Mouse (Mus musculus) neural tube, embryonic 15.5 days (tissue): ENCODE data around the gene Kmt5a. TPM values are rescaled to one million over a fixed set of nuclear protein-coding genes. Genes with fewer than 3 reads are reported as not detected.

Source experiments
- ATAC-seq: fragments of 200-750 bp; cut with Nextera tagmentation; 2 replicates; pipeline ENCODE4 v1.8.0; 2017; ENCODE audit warnings: mild to moderate bottlenecking, moderate TSS enrichment, moderate library complexity; ENCODE audit not compliant: low FRiP score
- H3K27ac ChIP-seq: fragments of 300-500 bp; sonication (generic); replicated peaks from 2 replicates; pipeline ENCODE4 v1.5.1; 2015; ENCODE audit warnings: mild to moderate bottlenecking, inconsistent platforms
- H3K27me3 ChIP-seq: fragments of 300-500 bp; sonication (generic); replicated peaks from 2 replicates; pipeline ENCODE4 v1.6.1; 2015; ENCODE audit warnings: inconsistent platforms
- H3K36me3 ChIP-seq: fragments of 300-500 bp; sonication (generic); 2 replicates; pipeline ENCODE4 v1.6.1; 2015; ENCODE audit warnings: inconsistent platforms
- H3K4me1 ChIP-seq: fragments of 300-500 bp; sonication (generic); 2 replicates; pipeline ENCODE4 v1.6.1; 2015; ENCODE audit warnings: inconsistent platforms
- H3K4me2 ChIP-seq: fragments of 300-500 bp; sonication (generic); 2 replicates; pipeline ENCODE4 v1.6.1; 2015; ENCODE audit warnings: inconsistent platforms, mild to moderate bottlenecking, moderate library complexity
- H3K4me3 ChIP-seq: fragments of 300-500 bp; sonication (generic); replicated peaks from 2 replicates; pipeline ENCODE4 v1.5.1; 2015; ENCODE audit warnings: mild to moderate bottlenecking, inconsistent platforms
- H3K9ac ChIP-seq: fragments of 300-500 bp; sonication (generic); replicated peaks from 2 replicates; pipeline ENCODE4 v1.6.1; 2015; ENCODE audit warnings: mild to moderate bottlenecking, inconsistent platforms
- H3K9me3 ChIP-seq: fragments of 300-500 bp; sonication (generic); replicated peaks from 2 replicates; pipeline ENCODE4 v1.6.1; 2016; ENCODE audit warnings: inconsistent platforms
- WGBS: fragments of 180-500 bp; shearing (Covaris S2); methylation state at CpG from one replicate; pipeline ENCODE4 v1.1.7; 2015; ENCODE audit warnings: mixed read lengths; 5-methylcytosine and 5-hydroxymethylcytosine counted together
- polyA plus RNA-seq: library from polyadenylated mRNA; unstranded; fragments of >200 nt; fragmentation: Nextera tagmentation; extraction: Ambion mirVana; gene quantifications from 2 replicates; pipeline ENCODE4 v1.2.1, GENCODE M21; 2015

Kmt5a gene
- polyA plus RNA-seq, 1 experiment from 2014 or later: 30.8 TPM

GRCm38 (mm10) chr5:124468365-124468764 is 28.6 kb downstream of the Kmt5a start:
- Histone ChIP-seq H3K4me1 (no peaks in the 10 kb centered on the region), H3K9me3 (no peaks in the 10 kb centered on the region), H3K27me3 (no peaks in the 10 kb centered on the region), H3K9ac (no peak overlapping the region), H3K36me3 (peaks cover 51% of the 10 kb centered on the region), H3K4me2 (no peak overlapping the region), H3K4me3 (no peak overlapping the region), H3K27ac (no peak overlapping the region)
- 95% methylated on average over 7 of the region's 7 CpGs for WGBS
- ATAC-seq: no peak

- H3K4me3 ChIP-seq: no peak overlapping the region
- H3K9me3 ChIP-seq: no peaks in the 10 kb centered on the region
- H3K27ac ChIP-seq: no peak overlapping the region
- no peak overlapping the region for H3K4me2 ChIP-seq
- peaks cover 45% of the 10 kb centered on the region for H3K36me3 ChIP-seq
- WGBS: 91% methylated on average over 6 of the region's 6 CpGs
- no peaks in the 10 kb centered on the region for H3K27me3 ChIP-seq
- no peaks in the 10 kb centered on the region for H3K4me1 ChIP-seq
- no peak overlapping the region for H3K9ac ChIP-seq
- ATAC-seq: no peak
These were observed 29.8 kb downstream of the Kmt5a start for GRCm38 (mm10) chr5:124469486-124469885.

- H3K36me3 ChIP-seq: peaks cover 41% of the 10 kb centered on the region
- H3K4me3 ChIP-seq: no peak overlapping the region
- H3K9me3 ChIP-seq: no peaks in the 10 kb centered on the region
- no peaks in the 10 kb centered on the region for H3K27me3 ChIP-seq
- 87% methylated on average over 6 of the region's 6 CpGs for WGBS
- H3K27ac ChIP-seq: no peak overlapping the region
- H3K9ac ChIP-seq: no peak overlapping the region
- no peak for ATAC-seq
- no peak overlapping the region for H3K4me2 ChIP-seq
- peaks cover 5% of the 10 kb centered on the region for H3K4me1 ChIP-seq
These were observed 31.0 kb downstream of the Kmt5a start for GRCm38 (mm10) chr5:124470591-124471171.

- H3K4me1 ChIP-seq: peaks cover 36% of the 10 kb centered on the region
- peak overlapping the region; percentile 8; the same call in 1 of the 2 replicates for H3K9ac ChIP-seq
- no peaks in the 10 kb centered on the region for H3K36me3 ChIP-seq
- H3K27ac ChIP-seq: peak overlapping the region; percentile 72; the same call in 1 of the 2 replicates
- H3K4me3 ChIP-seq: no peak overlapping the region
- no peaks in the 10 kb centered on the region for H3K9me3 ChIP-seq
- 80% methylated on average over 1 of the region's 1 CpGs for WGBS
- H3K27me3 ChIP-seq: no peaks in the 10 kb centered on the region
- ATAC-seq: no peak
- H3K4me2 ChIP-seq: peak overlapping the region; percentile 76
These were observed 39.1 kb downstream of the Kmt5a start for GRCm38 (mm10) chr5:124478873-124479204.

- Histone ChIP-seq H3K36me3 (no peaks in the 10 kb centered on the region), H3K4me2 (no peak overlapping the region), H3K27me3 (no peaks in the 10 kb centered on the region), H3K27ac (no peak overlapping the region), H3K4me3 (no peak overlapping the region), H3K9ac (no peak overlapping the region), H3K9me3 (no peaks in the 10 kb centered on the region), H3K4me1 (peaks cover 46% of the 10 kb centered on the region)
- WGBS: 77% methylated on average over 4 of the region's 4 CpGs
- ATAC-seq: no peak
These were observed 40.4 kb downstream of the Kmt5a start for GRCm38 (mm10) chr5:124480119-124480518.

GRCm38 (mm10) chr5:124481714-124482113 is 42.0 kb downstream of the Kmt5a start:
- H3K9ac ChIP-seq: no peak overlapping the region
- no peaks in the 10 kb centered on the region for H3K9me3 ChIP-seq
- no peak overlapping the region for H3K27ac ChIP-seq
- no peaks in the 10 kb centered on the region for H3K36me3 ChIP-seq
- no peaks in the 10 kb centered on the region for H3K27me3 ChIP-seq
- H3K4me1 ChIP-seq: peaks cover 34% of the 10 kb centered on the region
- H3K4me3 ChIP-seq: no peak overlapping the region
- H3K4me2 ChIP-seq: no peak overlapping the region
- no peak for ATAC-seq
- WGBS: 88% methylated on average over 4 of the region's 4 CpGs

- no peak for ATAC-seq
- Histone ChIP-seq H3K27me3 (no peaks in the 10 kb centered on the region), H3K36me3 (no peaks in the 10 kb centered on the region), H3K4me1 (peaks cover 26% of the 10 kb centered on the region), H3K9me3 (no peaks in the 10 kb centered on the region), H3K4me2 (peak overlapping the region; percentile 66), H3K9ac (peak overlapping the region; percentile 61), H3K4me3 (peak overlapping the region; percentile 65), H3K27ac (peak overlapping the region; percentile 98)
- WGBS: 6% methylated on average over 13 of the region's 13 CpGs
These were observed 42.8 kb downstream of the Kmt5a start for GRCm38 (mm10) chr5:124482436-124482965.

- WGBS: under 1% methylated on average over 48 of the region's 48 CpGs
- Histone ChIP-seq H3K27me3 (no peaks in the 10 kb centered on the region), H3K4me3 (peak within 1 kb of the TSS; percentile 65), H3K9ac (peak within 1 kb of the TSS; percentile 61), H3K9me3 (no peaks in the 10 kb centered on the region), H3K27ac (peak within 1 kb of the TSS; percentile 98), H3K36me3 (no peaks in the 10 kb centered on the region), H3K4me1 (peaks cover 24% of the 10 kb centered on the region), H3K4me2 (peak within 1 kb of the TSS; percentile 66)
- peak; percentile 92 for ATAC-seq
These were observed 43.4 kb downstream of the Kmt5a start, which contains the start of gene Snrnp35 for GRCm38 (mm10) chr5:124482966-124483654. TSS of gene Snrnp35 (plus strand) at chr5:124483134.

- Histone ChIP-seq H3K36me3 (no peaks in the 10 kb centered on the region), H3K9ac (peak overlapping the region; percentile 61), H3K4me3 (peak overlapping the region; percentile 65), H3K27me3 (no peaks in the 10 kb centered on the region), H3K4me2 (peak overlapping the region; percentile 66), H3K27ac (peak overlapping the region; percentile 98), H3K4me1 (peaks cover 19% of the 10 kb centered on the region), H3K9me3 (no peaks in the 10 kb centered on the region)
- peak; percentile 23; the same call in 1 of the 2 replicates for ATAC-seq
- WGBS: 8% methylated on average over 14 of the region's 15 CpGs
These were observed 44.1 kb downstream of the Kmt5a start for GRCm38 (mm10) chr5:124483655-124484396.

GRCm38 (mm10) chr5:124485654-124486053 is 45.9 kb downstream of the Kmt5a start:
- Histone ChIP-seq H3K9ac (no peak overlapping the region), H3K27ac (no peak overlapping the region), H3K36me3 (no peaks in the 10 kb centered on the region), H3K9me3 (no peaks in the 10 kb centered on the region), H3K4me2 (no peak overlapping the region), H3K4me1 (peaks cover 17% of the 10 kb centered on the region), H3K4me3 (no peak overlapping the region), H3K27me3 (no peaks in the 10 kb centered on the region)
- WGBS: 89% methylated on average over 5 of the region's 5 CpGs
- no peak for ATAC-seq

GRCm38 (mm10) chr5:124488885-124489284 is 49.2 kb downstream of the Kmt5a start:
- H3K36me3 ChIP-seq: peaks cover 30% of the 10 kb centered on the region
- 93% methylated on average over 3 of the region's 3 CpGs for WGBS
- H3K27ac ChIP-seq: no peak overlapping the region
- H3K4me3 ChIP-seq: no peak overlapping the region
- no peaks in the 10 kb centered on the region for H3K27me3 ChIP-seq
- H3K4me2 ChIP-seq: no peak overlapping the region
- peaks cover 10% of the 10 kb centered on the region for H3K4me1 ChIP-seq
- no peak for ATAC-seq
- no peaks in the 10 kb centered on the region for H3K9me3 ChIP-seq
- H3K9ac ChIP-seq: no peak overlapping the region
